Mouse (Mus musculus) bone marrow, adult 2 months (tissue): Measurements from ENCODE around the gene Fkbpl. TPM values are rescaled to one million over a fixed set of nuclear protein-coding genes. Genes with fewer than 3 reads are reported as not detected.

ENCODE experiments used
- H3K27ac ChIP-seq: fragments of 200-500 bp; 2 replicates; pipeline ENCODE4 v1.5.1; 2012; ENCODE audit warnings: low read depth, mild to moderate bottlenecking, control low read depth, inconsistent platforms, low read length; ENCODE audit not compliant: control insufficient read depth, poor library complexity, insufficient read depth
- H3K4me1 ChIP-seq: fragments of 200-500 bp; 2 replicates; pipeline ENCODE4 v1.6.1; 2011; ENCODE audit warnings: low read length; ENCODE audit not compliant: control insufficient read depth, insufficient read depth
- H3K4me3 ChIP-seq: fragments of 200-500 bp; replicated peaks from 2 replicates; pipeline ENCODE3; 2011; ENCODE audit warnings: mild to moderate bottlenecking, low read depth, low read length, control low read depth; ENCODE audit not compliant: control insufficient read depth
- CTCF ChIP-seq: fragments of 200-500 bp; IDR thresholded peaks from 2 replicates; pipeline ENCODE4 v1.5.1; 2011; ENCODE audit warnings: low read length, control low read depth; ENCODE audit not compliant: control insufficient read depth, insufficient read depth
- POLR2A ChIP-seq: fragments of 200-500 bp; IDR thresholded peaks from 2 replicates; pipeline ENCODE4 v1.6.1; 2011; ENCODE audit warnings: low read depth, mild to moderate bottlenecking, control low read depth, low read length, borderline replicate concordance; ENCODE audit not compliant: control insufficient read depth
- WGBS: fragments of 180-500 bp; shearing (Covaris S2); methylation state at CpG from one replicate; pipeline ENCODE4 v1.1.7; 2018; 5-methylcytosine and 5-hydroxymethylcytosine counted together
- polyA plus RNA-seq: library from polyadenylated mRNA; stranded (reverse); fragments of >200 nt; gene quantifications from 2 replicates; pipeline ENCODE4 v1.2.4, GENCODE M21; 2011; ENCODE audit warnings: low replicate concordance; ENCODE audit not compliant: missing spikeins, insufficient read depth, insufficient read length

The Fkbpl gene
- polyA plus RNA-seq, 1 experiment: 13.6 TPM

GRCm38 (mm10) chr17:34623161-34623560, 21.4 kb upstream of the Fkbpl start:
- 84% methylated on average over 9 of the region's 9 CpGs for WGBS
- H3K27ac ChIP-seq: no peak overlapping the region
- TF ChIP-seq POLR2A (no peak), CTCF (no peak)

GRCm38 (mm10) chr17:34624981-34625380, 19.6 kb upstream of the Fkbpl start:
- no peak overlapping the region for H3K4me3 ChIP-seq
- no peak overlapping the region for H3K27ac ChIP-seq
- no peak for TF ChIP-seq CTCF
- no peak for TF ChIP-seq POLR2A
- 90% methylated on average over 3 of the region's 3 CpGs for WGBS
- H3K4me1 ChIP-seq: no peaks in the 10 kb centered on the region

More at GRCm38 (mm10) chr17:34623161-34623560, 21.4 kb upstream of the Fkbpl start:
- Histone ChIP-seq H3K4me1 (no peaks in the 10 kb centered on the region), H3K4me3 (no peak overlapping the region)

GRCm38 (mm10) chr17:34626062-34626772, 18.3 kb upstream of the Fkbpl start:
- TF ChIP-seq POLR2A (no peak), CTCF (no peak)
- H3K4me1 ChIP-seq: no peaks in the 10 kb centered on the region; the same call in 1 of the 2 replicates
- H3K4me3 ChIP-seq: peak overlapping the region; percentile 63
- peak overlapping the region; percentile 55; the same call in 1 of the 2 replicates for H3K27ac ChIP-seq
- WGBS: 63% methylated on average over 16 of the region's 16 CpGs

GRCm38 (mm10) chr17:34626773-34627092, 17.8 kb upstream of the Fkbpl start:
- peak overlapping the region; percentile 63 for H3K4me3 ChIP-seq
- no peaks in the 10 kb centered on the region; the same call in 1 of the 2 replicates for H3K4me1 ChIP-seq
- H3K27ac ChIP-seq: peak overlapping the region; percentile 55
- no peak for TF ChIP-seq POLR2A
- TF ChIP-seq CTCF: peak; percentile 40; the same call in 1 of the 2 replicates
- WGBS: under 1% methylated on average over 18 of the region's 18 CpGs

- TF ChIP-seq POLR2A: peak; percentile 18; the same call in 1 of the 2 replicates
- no peak for TF ChIP-seq CTCF
- under 1% methylated on average over 45 of the region's 45 CpGs for WGBS
- H3K4me3 ChIP-seq: peak overlapping the region; percentile 63
- no peaks in the 10 kb centered on the region; the same call in 1 of the 2 replicates for H3K4me1 ChIP-seq
- H3K27ac ChIP-seq: peak overlapping the region; percentile 66
Observed at GRCm38 (mm10) chr17:34627093-34627942, 17.2 kb upstream of the Fkbpl start.

GRCm38 (mm10) chr17:34627943-34628643, 16.5 kb upstream of the Fkbpl start, which contains the start of gene Ppt2:
TSS of gene Ppt2 (minus strand) at chr17:34628510.
- no peak for TF ChIP-seq CTCF
- no peak for TF ChIP-seq POLR2A
- H3K4me1 ChIP-seq: no peaks in the 10 kb centered on the region; the same call in 1 of the 2 replicates
- peak within 1 kb of the TSS; percentile 63 for H3K4me3 ChIP-seq
- 4% methylated on average over 29 of the region's 29 CpGs for WGBS
- H3K27ac ChIP-seq: peak within 1 kb of the TSS; percentile 66

GRCm38 (mm10) chr17:34628644-34628967, 16.0 kb upstream of the Fkbpl start:
- TF ChIP-seq POLR2A (no peak), CTCF (no peak)
- no peak overlapping the region for H3K4me3 ChIP-seq
- no peak overlapping the region for H3K27ac ChIP-seq
- H3K4me1 ChIP-seq: peaks cover 1% of the 10 kb centered on the region; the same call in 1 of the 2 replicates
- WGBS: 67% methylated on average over 5 of the region's 5 CpGs

- peaks cover 1% of the 10 kb centered on the region; the same call in 1 of the 2 replicates for H3K4me1 ChIP-seq
- TF ChIP-seq CTCF (no peak), POLR2A (no peak)
- no peak within 1 kb of the TSS for H3K27ac ChIP-seq
- H3K4me3 ChIP-seq: no peak within 1 kb of the TSS
- 43% methylated on average over 16 of the region's 16 CpGs for WGBS
Observed at GRCm38 (mm10) chr17:34629221-34629751, 15.3 kb upstream of the Fkbpl start, which contains the start of gene Prrt1. TSS of gene Prrt1 (plus strand) at chr17:34629533.
